Mouse (Mus musculus) ES-Bruce4 (cell line): ENCODE results near the gene Tmbim6. TPM values are rescaled to one million over a fixed set of nuclear protein-coding genes. Genes with fewer than 3 reads are reported as not detected.
"Not testable (repeated sequence)": the region's sequence is repeated elsewhere in the genome, so short reads cannot be mapped to it uniquely, and the experiment has no call there.

Experiments used
- H3K27ac ChIP-seq: 2 replicates; pipeline ENCODE4 v1.5.1; 2012; ENCODE audit warnings: low read length, inconsistent platforms; ENCODE audit not compliant: insufficient read depth
- H3K27me3 ChIP-seq: 2 replicates; pipeline ENCODE4 v1.6.1; 2012; ENCODE audit warnings: mild to moderate bottlenecking, low read length, inconsistent platforms; ENCODE audit not compliant: control insufficient read depth, poor library complexity, insufficient read depth, severe bottlenecking
- H3K36me3 ChIP-seq: 2 replicates; pipeline ENCODE4 v1.6.1; 2012; ENCODE audit warnings: inconsistent platforms, mild to moderate bottlenecking, low read length, moderate library complexity; ENCODE audit not compliant: control insufficient read depth, poor library complexity, insufficient read depth, severe bottlenecking
- H3K4me1 ChIP-seq: one replicate; pipeline ENCODE4 v1.8.1; 2011; ENCODE audit warnings: low read length; ENCODE audit not compliant: control insufficient read depth, insufficient read depth
- H3K4me3 ChIP-seq: 2 replicates; pipeline ENCODE4 v1.5.1; 2011; ENCODE audit warnings: low read depth, mild to moderate bottlenecking, low read length
- H3K9ac ChIP-seq: 2 replicates; pipeline ENCODE4 v1.6.1; 2012; ENCODE audit warnings: low read depth, mild to moderate bottlenecking, inconsistent platforms; ENCODE audit not compliant: poor library complexity, severe bottlenecking
- H3K9me3 ChIP-seq: replicated peaks from 2 replicates; pipeline ENCODE4 v1.6.1; 2012; ENCODE audit warnings: mild to moderate bottlenecking, low read length, inconsistent platforms; ENCODE audit not compliant: control insufficient read depth, poor library complexity, insufficient read depth, severe bottlenecking
- CTCF ChIP-seq: IDR thresholded peaks from one replicate; pipeline ENCODE4 v1.8.1; 2011; ENCODE audit warnings: low read depth, low read length
- EP300 ChIP-seq: IDR thresholded peaks from 2 replicates; pipeline ENCODE4 v1.6.1; 2011; ENCODE audit warnings: low read depth, low read length; ENCODE audit not compliant: insufficient read depth
- POLR2A ChIP-seq: IDR thresholded peaks from one replicate; pipeline ENCODE4 v1.8.1; 2011; ENCODE audit warnings: low read length; ENCODE audit not compliant: insufficient read depth
- polyA plus RNA-seq: library from polyadenylated mRNA; stranded (reverse); fragments of >200 nt; gene quantifications from 2 replicates; pipeline ENCODE4 v1.2.4, GENCODE M21; 2011; ENCODE audit warnings: low read depth; ENCODE audit not compliant: missing spikeins, insufficient read depth, insufficient read length

Gene Tmbim6
- polyA plus RNA-seq, 1 experiment = 429 TPM

- Histone ChIP-seq H3K9me3 (peaks cover 5% of the 10 kb centered on the region), H3K36me3 (no peaks in the 10 kb centered on the region), H3K4me3 (no peak overlapping the region), H3K9ac (no peak overlapping the region), H3K27me3 (no peaks in the 10 kb centered on the region; the same call in 1 of the 2 replicates), H3K4me1 (no peaks in the 10 kb centered on the region), H3K27ac (no peak overlapping the region)
- no peak for TF ChIP-seq POLR2A
- no peak for TF ChIP-seq EP300
- no peak for TF ChIP-seq CTCF
Observed at GRCm38 (mm10) chr15:99375036-99375435, 17.6 kb upstream of the Tmbim6 start.

GRCm38 (mm10) chr15:99375581-99375980 is 17.1 kb upstream of the Tmbim6 start:
- Histone ChIP-seq H3K9me3 (peaks cover 5% of the 10 kb centered on the region), H3K27ac (no peak overlapping the region), H3K4me1 (no peaks in the 10 kb centered on the region), H3K4me3 (no peak overlapping the region), H3K36me3 (no peaks in the 10 kb centered on the region), H3K27me3 (no peaks in the 10 kb centered on the region; the same call in 1 of the 2 replicates), H3K9ac (no peak overlapping the region)
- no peak for TF ChIP-seq POLR2A
- TF ChIP-seq CTCF = no peak
- no peak for TF ChIP-seq EP300

GRCm38 (mm10) chr15:99376240-99376639 is 16.4 kb upstream of the Tmbim6 start:
- H3K27me3 ChIP-seq = no peaks in the 10 kb centered on the region; the same call in 1 of the 2 replicates
- H3K27ac ChIP-seq = no peak overlapping the region
- no peaks in the 10 kb centered on the region for H3K36me3 ChIP-seq
- TF ChIP-seq POLR2A (no peak), EP300 (no peak), CTCF (no peak)
- no peak overlapping the region for H3K9ac ChIP-seq
- peaks cover 5% of the 10 kb centered on the region for H3K9me3 ChIP-seq
- H3K4me1 ChIP-seq = no peaks in the 10 kb centered on the region
- H3K4me3 ChIP-seq = no peak overlapping the region

GRCm38 (mm10) chr15:99382893-99383292 is 9.8 kb upstream of the Tmbim6 start:
- Histone ChIP-seq H3K9me3 (peaks cover 5% of the 10 kb centered on the region), H3K27me3 (no peaks in the 10 kb centered on the region), H3K4me3 (no peak overlapping the region), H3K9ac (no peak overlapping the region), H3K36me3 (no peaks in the 10 kb centered on the region), H3K4me1 (no peaks in the 10 kb centered on the region), H3K27ac (no peak overlapping the region)
- TF ChIP-seq POLR2A (no peak), EP300 (no peak), CTCF (no peak)

- H3K36me3 ChIP-seq = no peaks in the 10 kb centered on the region
- H3K4me1 ChIP-seq = no peaks in the 10 kb centered on the region
- no peak overlapping the region for H3K9ac ChIP-seq
- H3K9me3 ChIP-seq = no peaks in the 10 kb centered on the region
- H3K27ac ChIP-seq = no peak overlapping the region
- no peak overlapping the region for H3K4me3 ChIP-seq
- TF ChIP-seq POLR2A (no peak), CTCF (no peak), EP300 (no peak)
- H3K27me3 ChIP-seq = no peaks in the 10 kb centered on the region
Observed at GRCm38 (mm10) chr15:99384071-99384470, 8.6 kb upstream of the Tmbim6 start.

- H3K4me1 ChIP-seq, H3K4me3 ChIP-seq, H3K27ac ChIP-seq, H3K9me3 ChIP-seq, H3K9ac ChIP-seq, H3K36me3 ChIP-seq, H3K27me3 ChIP-seq: not testable (repeated sequence)
Observed at GRCm38 (mm10) chr15:99386110-99386509, 6.6 kb upstream of the Tmbim6 start.
